Mouse (Mus musculus): ENCODE measurements around the gene Disc1.

GRCm38 (mm10) chr8:125127621-125128020 is 73.6 kb downstream of the Disc1 start:
- TF ChIP-seq CTCF (IDR thresholded peaks at IDR 0.05) (no peak), EP300 (IDR thresholded peaks at IDR 0.05) (no peak)
